ENCODE assay signal across 16 mouse cellular contexts in the genomic region with DNA sequence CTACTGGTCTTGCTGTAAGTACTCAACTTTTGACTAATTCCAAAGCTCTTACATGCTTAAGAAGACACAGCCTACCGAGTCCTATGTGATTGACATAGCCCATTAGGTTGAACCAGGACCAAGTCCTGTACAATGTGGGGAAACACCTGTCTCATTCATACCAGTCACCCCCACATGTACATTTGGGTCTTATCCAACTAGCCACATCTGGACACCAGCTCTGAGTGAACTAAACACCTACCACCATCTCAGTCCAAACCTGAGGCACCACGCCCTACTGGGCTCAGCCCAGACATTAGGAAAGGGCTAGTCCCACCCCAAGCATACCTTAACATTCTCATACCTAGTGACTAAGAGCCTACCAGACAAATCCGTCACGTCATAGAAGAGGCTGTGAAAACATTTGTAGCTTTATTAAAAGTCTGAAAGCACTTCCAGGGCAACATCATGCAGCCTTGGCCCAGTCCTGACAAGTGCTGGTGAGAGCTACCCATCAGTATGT.
"Had no signal": no experiment of that assay in that cellular context is flagged by ENCODE, and none has a peak within 500 bp of the region (broad histone marks: within the 10 kb centered on the region; RNA-seq: fewer than 3 reads in every experiment).

No protein-coding gene starts in this region.

- H3K27ac ChIP-seq: kidney, embryonic 15.5 days; limb, embryonic 12.5 days; limb, embryonic 15.5 days; liver, embryonic 14.5 days had no signal

- DNase-seq: kidney, adult 11 months; kidney, adult 8-10 months; kidney, postnatal 10 days; kidney, postnatal 36 days; left cerebral cortex, postnatal 4 days; lung, adult 2 months; lung, postnatal 10 days; lung, postnatal 4 days; midbrain, embryonic 14.5 days; thymus, postnatal 25 days had no signal

- H3K4me3 ChIP-seq: kidney, embryonic 15.5 days; limb, embryonic 12.5 days; limb, embryonic 15.5 days had no signal

- H3K9me3 ChIP-seq: kidney, embryonic 15.5 days; limb, embryonic 12.5 days; limb, embryonic 15.5 days had no signal

- ATAC-seq: inflammation-experienced regulatory T-cells, adult 6 months had no signal

- H3K9ac ChIP-seq: kidney, embryonic 15.5 days; limb, embryonic 12.5 days; limb, embryonic 15.5 days; liver, embryonic 14.5 days had no signal

- H3K4me2 ChIP-seq: kidney, embryonic 15.5 days; limb, embryonic 12.5 days; limb, embryonic 15.5 days; midbrain, embryonic 11.5 days had no signal

- H3K27me3 ChIP-seq: kidney, embryonic 15.5 days; limb, embryonic 12.5 days; limb, embryonic 15.5 days had no signal
